Mouse (Mus musculus) limb, embryonic 15.5 days (tissue): ENCODE measurements around the gene Myh9. TPM values are rescaled to one million over a fixed set of nuclear protein-coding genes. Genes with fewer than 3 reads are reported as not detected.

ENCODE experiments used
- ATAC-seq: fragments of 200-750 bp; cut with Nextera tagmentation; 2 replicates; pipeline ENCODE4 v1.8.0; 2017; ENCODE audit warnings: low read depth, moderate TSS enrichment; ENCODE audit not compliant: insufficient number of reproducible peaks, low FRiP score, low TSS enrichment
- H3K27ac ChIP-seq: fragments of 300-500 bp; sonication (generic); 2 replicates; pipeline ENCODE4 v1.5.1; 2015; ENCODE audit warnings: moderate library complexity, mild to moderate bottlenecking, inconsistent platforms
- H3K27me3 ChIP-seq: fragments of 300-500 bp; sonication (generic); 2 replicates; pipeline ENCODE4 v1.6.1; 2015; ENCODE audit warnings: inconsistent platforms
- H3K36me3 ChIP-seq: fragments of 300-500 bp; sonication (generic); 2 replicates; pipeline ENCODE4 v1.6.1; 2015; ENCODE audit warnings: inconsistent platforms
- H3K4me1 ChIP-seq: fragments of 300-500 bp; sonication (generic); 2 replicates; pipeline ENCODE4 v1.6.1; 2015; ENCODE audit warnings: inconsistent platforms
- H3K4me2 ChIP-seq: fragments of 300-500 bp; sonication (generic); 2 replicates; pipeline ENCODE4 v1.6.1; 2015; ENCODE audit warnings: mild to moderate bottlenecking, inconsistent platforms
- H3K4me3 ChIP-seq: fragments of 300-500 bp; sonication (generic); 2 replicates; pipeline ENCODE4 v1.5.1; 2015; ENCODE audit warnings: mild to moderate bottlenecking, inconsistent platforms
- H3K9ac ChIP-seq: fragments of 300-500 bp; sonication (generic); 2 replicates; pipeline ENCODE4 v1.6.1; 2015; ENCODE audit warnings: inconsistent platforms
- H3K9me3 ChIP-seq: fragments of 300-500 bp; sonication (generic); 2 replicates; pipeline ENCODE4 v1.6.1; 2016; ENCODE audit warnings: inconsistent platforms
- WGBS: fragments of 180-500 bp; shearing (Covaris S2); methylation state at CpG from one replicate; pipeline ENCODE4 v1.1.7; 2015; 5-methylcytosine and 5-hydroxymethylcytosine counted together
- polyA plus RNA-seq: library from polyadenylated mRNA; unstranded; fragments of >200 nt; fragmentation: Nextera tagmentation; extraction: Ambion mirVana; gene quantifications from 2 replicates; pipeline ENCODE4 v1.2.1, GENCODE M21; 2015

The Myh9 gene
- polyA plus RNA-seq, 1 experiment from 2014 or later: 44.1 TPM

- Histone ChIP-seq H3K36me3 (peaks cover 100% of the 10 kb centered on the region), H3K9ac (no peak overlapping the region), H3K27ac (peak overlapping the region; percentile 68), H3K4me3 (no peak overlapping the region), H3K27me3 (no peaks in the 10 kb centered on the region), H3K4me2 (no peak overlapping the region), H3K9me3 (no peaks in the 10 kb centered on the region), H3K4me1 (peaks cover 26% of the 10 kb centered on the region)
- WGBS: 47% methylated on average over 13 of the region's 13 CpGs
- peak; percentile 74 for ATAC-seq
These were observed 77.5 kb downstream of the Myh9 start for GRCm38 (mm10) chr15:77764391-77765006.

DNA sequence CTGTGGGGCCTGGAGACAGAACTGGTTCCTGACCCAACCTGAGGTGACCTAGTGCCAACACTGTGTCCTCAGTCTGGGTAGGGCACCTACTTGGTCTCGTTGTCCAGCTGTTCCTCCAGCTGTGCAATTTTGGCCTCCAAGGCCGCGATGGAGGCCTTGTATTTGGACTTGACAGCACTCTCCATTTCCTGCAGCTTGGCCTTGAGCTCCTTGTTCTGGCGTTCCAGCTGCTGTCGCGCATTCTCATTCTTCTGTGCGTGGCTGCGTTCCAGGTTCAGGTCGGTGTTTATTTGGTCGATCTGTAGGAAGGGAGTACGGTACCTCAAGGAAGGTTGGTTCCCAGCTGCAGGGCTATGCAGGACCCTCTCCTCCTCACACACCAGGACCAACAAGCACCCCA is 78.3 kb downstream of the Myh9 start:
- no peak overlapping the region for H3K4me3 ChIP-seq
- no peaks in the 10 kb centered on the region for H3K9me3 ChIP-seq
- H3K36me3 ChIP-seq: peaks cover 95% of the 10 kb centered on the region
- no peaks in the 10 kb centered on the region for H3K27me3 ChIP-seq
- no peak overlapping the region for H3K9ac ChIP-seq
- WGBS: 75% methylated on average over 11 of the region's 11 CpGs
- H3K4me2 ChIP-seq: no peak overlapping the region
- ATAC-seq: no peak
- peaks cover 26% of the 10 kb centered on the region for H3K4me1 ChIP-seq
- peak overlapping the region; percentile 68; the same call in 1 of the 2 replicates for H3K27ac ChIP-seq

DNA sequence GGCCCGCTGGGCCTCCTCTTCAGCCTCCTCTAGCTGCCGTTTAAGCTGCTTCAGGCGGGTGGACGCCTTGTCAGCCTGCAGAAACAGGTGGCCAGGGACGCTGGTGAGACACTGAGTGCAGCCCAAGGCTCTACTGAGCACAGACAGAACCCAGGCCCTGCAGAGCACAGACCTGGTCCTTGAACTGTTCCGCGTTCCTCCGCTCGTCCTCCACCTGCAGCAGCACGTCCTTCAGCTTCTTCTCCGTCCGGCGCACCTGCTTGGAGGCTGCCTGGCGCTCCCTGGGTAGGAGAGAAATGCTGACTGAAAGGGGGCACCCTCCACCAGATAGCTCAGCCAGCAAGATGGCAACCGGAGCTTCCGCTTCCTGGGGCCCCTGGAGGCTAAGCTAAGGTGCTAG is 78.9 kb downstream of the Myh9 start:
- 92% methylated on average over 16 of the region's 16 CpGs for WGBS
- H3K4me1 ChIP-seq: peaks cover 26% of the 10 kb centered on the region
- no peak overlapping the region for H3K27ac ChIP-seq
- no peaks in the 10 kb centered on the region for H3K9me3 ChIP-seq
- peaks cover 89% of the 10 kb centered on the region for H3K36me3 ChIP-seq
- no peak for ATAC-seq
- H3K4me2 ChIP-seq: no peak overlapping the region
- H3K4me3 ChIP-seq: no peak overlapping the region
- no peaks in the 10 kb centered on the region for H3K27me3 ChIP-seq
- H3K9ac ChIP-seq: no peak overlapping the region

- no peaks in the 10 kb centered on the region for H3K27me3 ChIP-seq
- H3K9ac ChIP-seq: no peak overlapping the region
- no peak; the same call in 1 of the 2 replicates for ATAC-seq
- H3K4me1 ChIP-seq: peaks cover 26% of the 10 kb centered on the region
- H3K4me2 ChIP-seq: no peak overlapping the region
- 76% methylated on average over 22 of the region's 22 CpGs for WGBS
- peaks cover 76% of the 10 kb centered on the region for H3K36me3 ChIP-seq
- no peaks in the 10 kb centered on the region for H3K9me3 ChIP-seq
- no peak overlapping the region for H3K4me3 ChIP-seq
- no peak overlapping the region for H3K27ac ChIP-seq
These were observed 80.2 kb downstream of the Myh9 start for GRCm38 (mm10) chr15:77761561-77762380.

DNA sequence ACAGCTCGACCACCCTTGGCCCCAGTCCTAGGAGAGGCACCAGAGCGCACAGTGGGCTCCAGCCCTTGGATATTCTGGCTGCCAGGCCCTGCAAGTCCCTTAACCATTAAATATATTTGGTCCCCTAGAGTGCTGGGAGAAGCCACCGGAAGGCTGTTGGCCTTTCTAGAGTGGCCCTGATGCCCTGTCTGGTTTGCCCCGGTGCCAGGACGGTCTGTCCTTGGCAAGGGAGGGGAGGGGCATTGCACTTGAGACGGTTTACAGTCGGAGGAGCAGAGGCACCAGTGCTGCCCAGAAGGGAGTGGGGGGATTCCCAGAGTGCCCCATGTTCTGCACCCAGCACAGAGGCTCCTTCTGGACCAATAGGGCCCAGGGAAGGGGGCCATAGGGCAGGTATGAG is 80.9 kb downstream of the Myh9 start:
- Histone ChIP-seq H3K27ac (no peak overlapping the region), H3K9ac (no peak overlapping the region), H3K4me2 (no peak overlapping the region), H3K27me3 (no peaks in the 10 kb centered on the region), H3K9me3 (no peaks in the 10 kb centered on the region), H3K36me3 (peaks cover 69% of the 10 kb centered on the region), H3K4me3 (no peak overlapping the region), H3K4me1 (peaks cover 26% of the 10 kb centered on the region)
- 93% methylated on average over 7 of the region's 7 CpGs for WGBS
- no peak for ATAC-seq

DNA sequence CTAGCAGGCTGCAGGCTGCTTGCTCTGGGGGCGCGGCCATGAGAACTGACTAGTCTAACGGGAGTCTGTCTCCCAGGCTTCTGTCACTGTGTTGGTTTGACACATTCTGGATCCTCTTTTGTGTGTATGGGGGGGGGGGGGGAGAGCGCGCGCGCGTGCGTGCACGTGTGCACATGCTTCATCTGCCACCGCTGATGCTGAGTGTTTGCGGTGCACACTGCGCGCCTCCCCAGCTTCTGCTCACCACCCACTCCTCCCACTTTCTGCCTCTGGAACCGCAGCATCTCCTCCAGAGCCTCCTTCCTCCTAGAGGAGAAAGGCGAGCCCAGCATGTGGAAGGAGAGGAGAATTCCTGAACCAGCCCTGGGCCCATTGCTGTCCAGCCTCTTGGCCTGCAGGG is 81.9 kb downstream of the Myh9 start:
- 94% methylated on average over 16 of the region's 16 CpGs for WGBS
- peaks cover 59% of the 10 kb centered on the region for H3K36me3 ChIP-seq
- H3K9me3 ChIP-seq: no peaks in the 10 kb centered on the region
- H3K4me3 ChIP-seq: no peak overlapping the region
- H3K4me1 ChIP-seq: peaks cover 18% of the 10 kb centered on the region
- no peaks in the 10 kb centered on the region for H3K27me3 ChIP-seq
- no peak overlapping the region for H3K9ac ChIP-seq
- H3K4me2 ChIP-seq: no peak overlapping the region
- no peak for ATAC-seq
- no peak overlapping the region for H3K27ac ChIP-seq

DNA sequence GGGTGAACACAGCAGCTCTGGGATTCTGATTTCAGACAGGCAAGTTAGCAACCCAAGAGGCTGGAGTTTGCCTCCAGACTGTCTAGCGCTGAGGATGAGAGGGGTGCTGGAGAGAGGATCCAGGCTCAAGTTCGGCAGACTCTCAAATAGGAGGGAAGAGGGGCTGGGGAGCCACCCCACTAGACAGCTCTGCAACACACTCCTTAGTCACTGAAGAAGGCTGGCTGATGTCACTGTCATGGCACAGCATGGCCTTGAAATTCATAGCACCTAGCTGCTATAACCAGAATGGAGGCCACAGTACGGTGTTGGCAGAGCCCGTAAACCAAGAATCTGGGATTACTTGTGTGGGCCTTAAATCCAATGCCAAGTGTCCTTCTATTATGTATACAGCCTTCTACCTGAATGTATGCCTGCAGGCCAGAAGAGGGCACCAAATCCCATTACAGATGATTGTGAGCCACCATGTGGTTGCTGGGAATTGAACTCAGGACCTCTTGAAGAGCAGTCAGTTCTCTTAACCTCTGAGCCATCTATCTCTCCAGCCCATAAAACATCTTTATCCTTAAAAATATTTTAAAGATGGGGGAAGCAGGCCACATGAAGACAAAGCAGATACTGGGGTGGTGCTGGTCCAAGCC is 84.3 kb downstream of the Myh9 start:
- WGBS: 78% methylated on average over 4 of the region's 4 CpGs
- no peak for ATAC-seq
- H3K4me2 ChIP-seq: no peak overlapping the region

GRCm38 (mm10) chr15:77756848-77757247 is 85.1 kb downstream of the Myh9 start, which contains the start of gene Apol8:
Apol8 (minus strand) TSS chr15:77757003.
- Histone ChIP-seq H3K36me3 (peaks cover 27% of the 10 kb centered on the region), H3K4me1 (no peaks in the 10 kb centered on the region), H3K4me2 (no peak within 1 kb of the TSS), H3K4me3 (no peak within 1 kb of the TSS), H3K27ac (no peak within 1 kb of the TSS), H3K27me3 (no peaks in the 10 kb centered on the region), H3K9me3 (no peaks in the 10 kb centered on the region), H3K9ac (no peak within 1 kb of the TSS)
- WGBS: 11% methylated on average over 9 of the region's 9 CpGs
- no peak for ATAC-seq

More for the DNA sequence above, 84.3 kb downstream of the Myh9 start:
- Histone ChIP-seq H3K36me3 (peaks cover 35% of the 10 kb centered on the region), H3K4me1 (no peaks in the 10 kb centered on the region), H3K4me3 (no peak overlapping the region), H3K9me3 (no peaks in the 10 kb centered on the region), H3K9ac (no peak overlapping the region), H3K27me3 (no peaks in the 10 kb centered on the region), H3K27ac (no peak overlapping the region)

GRCm38 (mm10) chr15:77756081-77756480 is 85.9 kb downstream of the Myh9 start:
- Histone ChIP-seq H3K27ac (no peak overlapping the region), H3K27me3 (no peaks in the 10 kb centered on the region), H3K9ac (no peak overlapping the region), H3K4me2 (no peak overlapping the region), H3K36me3 (peaks cover 19% of the 10 kb centered on the region), H3K4me1 (no peaks in the 10 kb centered on the region), H3K9me3 (no peaks in the 10 kb centered on the region), H3K4me3 (no peak overlapping the region)
- no peak for ATAC-seq
- WGBS: 55% methylated on average over 2 of the region's 2 CpGs

DNA sequence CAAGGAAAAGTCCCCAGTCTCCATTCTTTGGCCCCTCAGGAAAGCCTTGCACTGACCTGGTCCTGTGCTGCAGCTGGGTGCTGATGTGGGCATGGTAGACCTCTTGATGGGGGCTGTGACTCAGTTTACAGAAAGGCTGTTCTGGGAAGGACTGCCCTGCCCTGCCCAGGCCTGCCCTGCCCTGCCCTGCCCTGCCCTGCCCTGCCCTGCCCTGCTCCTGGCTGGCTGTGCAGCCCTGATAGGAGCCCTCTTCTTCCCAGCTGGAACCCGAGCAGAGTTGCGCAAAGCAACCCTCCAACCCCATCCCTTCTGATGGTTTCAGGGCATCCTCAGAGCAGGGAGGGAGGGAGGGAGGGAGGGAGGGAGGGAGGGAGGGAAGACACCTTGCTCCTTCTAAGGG is 86.8 kb downstream of the Myh9 start:
- Histone ChIP-seq H3K4me3 (no peak overlapping the region), H3K4me2 (no peak overlapping the region), H3K9ac (no peak overlapping the region), H3K36me3 (peaks cover 10% of the 10 kb centered on the region), H3K27me3 (no peaks in the 10 kb centered on the region), H3K4me1 (no peaks in the 10 kb centered on the region), H3K9me3 (no peaks in the 10 kb centered on the region), H3K27ac (no peak overlapping the region)
- no peak for ATAC-seq
- 21% methylated on average over 2 of the region's 2 CpGs for WGBS

GRCm38 (mm10) chr15:77752443-77752842 is 89.5 kb downstream of the Myh9 start:
- H3K9me3 ChIP-seq: no peaks in the 10 kb centered on the region
- no peak overlapping the region for H3K4me3 ChIP-seq
- no peak overlapping the region for H3K9ac ChIP-seq
- 60% methylated on average over 11 of the region's 11 CpGs for WGBS
- H3K27ac ChIP-seq: no peak overlapping the region
- H3K4me2 ChIP-seq: no peak overlapping the region
- no peaks in the 10 kb centered on the region for H3K4me1 ChIP-seq
- ATAC-seq: no peak
- no peaks in the 10 kb centered on the region for H3K27me3 ChIP-seq
- H3K36me3 ChIP-seq: no peaks in the 10 kb centered on the region

GRCm38 (mm10) chr15:77750461-77750860 is 91.5 kb downstream of the Myh9 start:
- Histone ChIP-seq H3K9ac (no peak overlapping the region), H3K27ac (no peak overlapping the region), H3K36me3 (no peaks in the 10 kb centered on the region), H3K4me2 (no peak overlapping the region), H3K4me3 (no peak overlapping the region), H3K27me3 (no peaks in the 10 kb centered on the region), H3K9me3 (no peaks in the 10 kb centered on the region), H3K4me1 (no peaks in the 10 kb centered on the region)
- ATAC-seq: no peak
- WGBS: 17% methylated on average over 1 of the region's 1 CpGs
